Mouse (Mus musculus): ENCODE data around the gene Txn2.

DNA sequence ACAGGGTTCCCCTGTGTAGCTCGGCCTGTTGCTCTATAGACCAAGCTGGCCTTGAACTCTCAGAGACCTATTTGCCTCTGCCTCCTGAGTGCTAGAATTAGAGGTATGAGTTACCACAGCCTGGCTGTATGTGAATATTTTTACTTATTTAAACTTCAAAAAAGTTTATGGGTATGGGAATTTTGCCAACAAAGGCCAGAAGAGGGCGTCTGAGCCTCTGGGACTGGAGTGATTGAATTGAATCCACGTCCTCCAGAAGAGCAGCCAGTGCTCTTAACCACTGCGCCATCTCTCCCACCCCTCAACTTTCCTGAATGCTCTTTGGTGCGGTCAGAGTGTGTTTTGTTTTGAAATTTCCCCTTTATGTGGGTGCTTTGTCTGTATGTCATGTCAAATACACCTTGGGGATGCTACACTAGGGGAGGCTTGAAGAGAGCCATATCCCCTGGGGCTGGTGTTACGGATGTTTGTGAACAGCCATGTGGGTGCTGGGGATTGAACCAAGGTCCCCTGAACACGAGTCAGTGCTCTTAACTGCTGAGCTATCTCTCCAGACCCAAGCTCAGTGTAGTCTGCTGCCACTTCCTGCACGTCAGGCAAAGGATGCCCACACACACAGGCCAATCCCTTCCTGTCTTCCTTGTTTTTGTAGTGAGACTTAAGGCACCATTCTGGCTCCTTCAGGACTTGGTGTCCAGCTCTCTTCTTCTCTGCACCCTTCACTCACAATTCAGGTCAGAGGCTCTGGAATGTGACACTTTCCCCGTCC lies 5.4 kb downstream of the Txn2 start:
- TF ChIP-seq CTCF (IDR thresholded peaks at IDR 0.05; ENCODE audit: low read depth) (peak; percentile 45), EP300 (IDR thresholded peaks at IDR 0.05; ENCODE audit: low read depth) (no peak)
